Mouse (Mus musculus) ES-Bruce4 (cell line): ENCODE results near the gene Lrrc31.

ENCODE experiments used
- CTCF ChIP-seq: IDR thresholded peaks from one replicate; pipeline ENCODE4 v1.8.1; 2011; ENCODE audit warnings: low read depth, low read length
- EP300 ChIP-seq: IDR thresholded peaks from 2 replicates; pipeline ENCODE4 v1.6.1; 2011; ENCODE audit warnings: low read depth, low read length; ENCODE audit not compliant: insufficient read depth

DNA sequence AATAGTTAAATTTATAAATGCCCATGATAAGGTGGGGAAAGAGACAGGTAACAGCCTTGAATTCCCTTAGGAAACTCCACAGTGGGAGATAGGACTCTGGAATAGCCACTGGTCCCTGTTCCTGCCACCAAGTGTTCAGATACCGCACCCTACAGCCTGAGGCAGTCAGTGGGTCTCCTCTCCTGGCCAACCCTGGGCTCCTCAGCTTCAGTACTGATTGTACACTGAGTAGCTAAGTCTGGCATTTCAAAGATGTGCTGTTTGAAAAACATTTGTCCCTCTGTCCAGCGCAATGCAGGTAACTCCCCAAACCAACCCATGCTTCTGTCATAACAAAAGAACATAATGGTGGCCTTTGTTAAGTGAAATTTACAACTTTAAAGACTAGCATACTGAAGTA, 4.0 kb downstream of the Lrrc31 start:
- TF ChIP-seq EP300: 0 out of 2 replicates have a peak, but pooled peaks have one; percentile 41
- TF ChIP-seq CTCF: no peak
